Mouse (Mus musculus): ENCODE data around the gene Cdk19.

- TF ChIP-seq CTCF (IDR thresholded peaks at IDR 0.05; ENCODE audit: extremely low read depth, insufficient read depth, low read length) (no peak), POLR2A (IDR thresholded peaks at IDR 0.05; ENCODE audit: extremely low read depth, insufficient read depth, low read length) (no peak)
Measured at GRCm38 (mm10) chr10:40443371-40443770, 104.0 kb downstream of the Cdk19 start.
